Mouse (Mus musculus) midbrain, postnatal 0 days (tissue): Measurements from ENCODE around the gene Ccna2. TPM values are rescaled to one million over a fixed set of nuclear protein-coding genes. Genes with fewer than 3 reads are reported as not detected.

Source experiments
- ATAC-seq: fragments of 200-750 bp; cut with Nextera tagmentation; 2 replicates; pipeline ENCODE4 v1.8.0; 2017; ENCODE audit warnings: moderate number of reproducible peaks, mild to moderate bottlenecking, moderate TSS enrichment, moderate library complexity; ENCODE audit not compliant: low FRiP score
- DNase-seq: peaks from one replicate; pipeline ENCODE4 v3.0.0-alpha.2; 2015; ENCODE audit warnings: low spot score
- H3K27ac ChIP-seq: fragments of 300-500 bp; sonication (generic); 2 replicates; pipeline ENCODE4 v1.5.1; 2014; ENCODE audit warnings: low read depth, mild to moderate bottlenecking, low read length, mixed read lengths
- H3K27me3 ChIP-seq: fragments of 300-500 bp; sonication (generic); 2 replicates; pipeline ENCODE4 v1.6.1; 2014; ENCODE audit warnings: low read length, control low read depth, mixed read lengths; ENCODE audit not compliant: insufficient read depth
- H3K36me3 ChIP-seq: fragments of 300-500 bp; sonication (generic); 2 replicates; pipeline ENCODE4 v1.6.1; 2014; ENCODE audit warnings: low read length, control low read depth, mixed read lengths; ENCODE audit not compliant: insufficient read depth
- H3K4me1 ChIP-seq: fragments of 300-500 bp; sonication (generic); 2 replicates; pipeline ENCODE4 v1.6.1; 2014; ENCODE audit warnings: mild to moderate bottlenecking, control low read depth, antibody characterized with exemption, low read length, mixed read lengths; ENCODE audit not compliant: insufficient read depth
- H3K4me2 ChIP-seq: fragments of 300-500 bp; sonication (generic); 2 replicates; pipeline ENCODE4 v1.6.1; 2014; ENCODE audit warnings: low read depth, mild to moderate bottlenecking, low read length, mixed read lengths; ENCODE audit not compliant: poor library complexity, severe bottlenecking
- H3K4me3 ChIP-seq: fragments of 300-500 bp; sonication (generic); 2 replicates; pipeline ENCODE4 v1.5.1; 2014; ENCODE audit warnings: low read depth, mild to moderate bottlenecking, low read length, moderate library complexity
- H3K9ac ChIP-seq: fragments of 300-500 bp; sonication (generic); replicated peaks from 2 replicates; pipeline ENCODE4 v1.6.1; 2014; ENCODE audit warnings: mild to moderate bottlenecking, low read length, moderate library complexity, mixed read lengths; ENCODE audit not compliant: poor library complexity, severe bottlenecking
- H3K9me3 ChIP-seq: fragments of 300-500 bp; sonication (generic); 2 replicates; pipeline ENCODE4 v1.6.1; 2016; ENCODE audit warnings: low read length, control low read depth
- CTCF ChIP-seq: IDR thresholded peaks from 2 replicates; pipeline ENCODE4 v1.5.1; 2016; ENCODE audit warnings: antibody characterized with exemption, mild to moderate bottlenecking
- WGBS: fragments of 180-500 bp; shearing (Covaris S2); extraction: QIAGEN DNeasy Blood & Tissue Kit; methylation state at CpG from one replicate; pipeline ENCODE4 v1.1.7; 2014; 5-methylcytosine and 5-hydroxymethylcytosine counted together
- polyA plus RNA-seq: library from polyadenylated mRNA; unstranded; fragments of >200 nt; fragmentation: Nextera tagmentation; extraction: Ambion mirVana; gene quantifications from 2 replicates; pipeline ENCODE4 v1.2.1, GENCODE M21; 2015
- total RNA-seq: library from RNA; depleted of rRNA; stranded (reverse); fragments of >200 nt; gene quantifications from 2 replicates; pipeline ENCODE4 v1.2.3, GENCODE M21; 2014

Gene Ccna2
- total and polyA plus RNA-seq, 2 experiments from 2014 or later: 10.5 to 15.0 TPM

DNA sequence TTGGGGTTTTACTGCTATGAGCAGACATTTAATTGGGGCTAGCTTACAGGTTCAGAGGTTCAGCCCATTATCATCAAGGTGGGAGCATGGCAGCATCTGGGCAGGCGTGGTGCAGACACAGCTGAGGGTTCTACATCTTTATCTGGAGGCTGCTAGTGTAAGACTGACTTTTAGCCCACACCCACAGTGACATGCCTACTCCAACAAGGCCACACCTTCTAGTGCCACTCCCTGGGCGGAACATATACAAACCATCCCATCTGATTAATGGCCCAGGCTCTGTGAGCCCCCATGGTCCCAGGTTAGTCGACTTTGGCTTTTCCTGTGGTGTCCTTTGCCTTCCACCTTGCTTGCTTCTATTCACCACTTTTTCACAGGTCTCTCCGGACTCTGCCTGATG, 12.3 kb downstream of the Ccna2 start:
- no peak for ATAC-seq
- 87% methylated on average over 4 of the region's 4 CpGs for WGBS
- peaks cover 57% of the 10 kb centered on the region for H3K36me3 ChIP-seq

DNA sequence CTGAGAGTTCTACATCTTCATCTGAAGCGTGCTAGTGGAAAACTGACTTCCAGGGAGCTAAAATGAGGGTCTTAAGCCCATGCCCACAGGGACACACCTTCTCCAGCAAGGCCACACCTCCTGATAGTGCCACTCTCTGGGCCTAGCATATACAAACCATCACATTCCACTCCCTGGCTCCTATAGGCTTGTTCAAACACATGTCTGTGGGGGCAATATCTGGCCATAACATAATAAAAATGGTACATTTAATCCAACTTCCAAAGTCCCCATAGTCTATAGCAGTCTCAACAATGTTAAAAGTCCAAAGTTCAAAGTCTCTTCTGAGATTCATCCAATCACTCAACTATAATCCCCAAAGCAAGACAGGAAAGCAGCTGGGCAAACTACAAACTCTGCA, 14.3 kb downstream of the Ccna2 start:
- no peak for TF ChIP-seq CTCF
- 96% methylated on average over 1 of the region's 1 CpGs for WGBS
- Histone ChIP-seq H3K9ac (no peak overlapping the region), H3K27me3 (no peaks in the 10 kb centered on the region), H3K27ac (no peak overlapping the region), H3K4me1 (0 out of 2 replicates have a peak, but pooled peaks cover 3% of the 10 kb centered on the region), H3K9me3 (no peaks in the 10 kb centered on the region), H3K36me3 (peaks cover 44% of the 10 kb centered on the region), H3K4me3 (no peak overlapping the region), H3K4me2 (no peak overlapping the region)
- DNase-seq (no peak), ATAC-seq (no peak)

More for the DNA sequence above, 12.3 kb downstream of the Ccna2 start:
- TF ChIP-seq CTCF: no peak
- Histone ChIP-seq H3K27me3 (no peaks in the 10 kb centered on the region), H3K9me3 (no peaks in the 10 kb centered on the region), H3K4me2 (no peak overlapping the region), H3K4me1 (no peaks in the 10 kb centered on the region), H3K4me3 (no peak overlapping the region), H3K9ac (no peak overlapping the region), H3K27ac (no peak overlapping the region)
- no peak for DNase-seq

DNA sequence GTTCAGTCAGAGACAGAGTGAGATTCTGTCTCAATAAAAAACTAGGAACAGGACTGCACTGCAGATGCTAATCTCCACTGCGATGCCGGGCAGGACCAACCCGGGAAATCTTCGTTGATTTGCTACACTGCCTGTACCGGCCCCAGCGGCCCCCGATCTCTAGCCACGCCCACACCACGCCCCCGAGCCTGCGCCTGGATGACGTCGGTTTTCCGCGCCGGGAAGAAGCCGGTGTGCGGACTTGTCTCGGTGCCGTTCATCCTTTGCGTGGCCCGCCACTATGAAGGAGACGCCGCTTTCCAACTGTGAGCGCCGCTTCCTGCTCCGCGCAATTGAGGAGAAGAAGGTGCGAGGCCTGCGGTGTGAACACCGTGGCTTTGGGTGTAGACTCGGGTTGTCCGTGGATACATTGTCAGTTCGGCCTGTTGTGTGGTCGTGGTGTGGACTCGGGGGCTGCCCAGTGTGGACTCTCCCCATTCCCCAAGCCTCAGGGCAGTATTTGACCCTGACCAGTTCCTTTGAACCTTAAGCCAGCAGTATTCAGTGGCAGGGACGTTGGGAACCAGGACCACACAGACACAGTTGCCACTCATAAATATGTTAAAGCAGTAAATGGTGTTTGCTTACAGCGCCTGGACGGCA, 19.4 kb downstream of the Ccna2 start, which contains the start of gene Exosc9:
TSS of gene Exosc9 (plus strand) at position 201 of the 642 bp plus-strand sequence.
- H3K36me3 ChIP-seq: peaks cover 22% of the 10 kb centered on the region
- under 1% methylated on average over 39 of the region's 39 CpGs for WGBS
- no peaks in the 10 kb centered on the region for H3K27me3 ChIP-seq
- DNase-seq: peak; percentile 91
- TF ChIP-seq CTCF: no peak
- H3K9me3 ChIP-seq: no peaks in the 10 kb centered on the region
- peak within 1 kb of the TSS; percentile 78 for H3K4me3 ChIP-seq
- peak within 1 kb of the TSS; percentile 64 for H3K27ac ChIP-seq
- peak; percentile 95 for ATAC-seq
- H3K4me1 ChIP-seq: peaks cover 9% of the 10 kb centered on the region; the same call in 1 of the 2 replicates
- peak within 1 kb of the TSS; percentile 78 for H3K9ac ChIP-seq
- H3K4me2 ChIP-seq: peak within 1 kb of the TSS; percentile 82

DNA sequence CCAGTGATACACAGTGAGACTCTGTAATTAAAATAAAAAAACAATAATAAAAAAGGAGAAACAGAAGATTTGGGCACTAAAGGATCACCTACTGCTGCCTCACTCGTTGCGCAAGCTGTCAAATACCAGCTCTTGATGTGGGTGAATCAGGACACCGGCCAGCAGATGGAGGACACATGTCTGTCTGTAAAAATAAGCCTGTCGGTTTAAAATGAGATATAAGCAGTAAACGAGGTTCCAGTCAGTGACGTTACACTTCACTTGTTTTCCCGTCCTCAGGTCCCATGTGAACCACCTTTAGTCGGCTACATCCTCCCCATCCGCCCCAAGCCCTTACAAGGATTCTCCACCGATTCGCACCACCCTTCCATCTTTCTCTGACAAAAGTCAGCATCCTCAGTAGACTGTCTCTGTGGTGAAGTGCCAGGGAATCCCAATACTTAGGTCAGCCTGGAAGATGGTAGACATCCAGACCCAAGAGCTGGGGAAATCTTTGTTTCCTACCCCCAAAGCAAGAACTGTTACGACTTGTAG, 20.0 kb downstream of the Ccna2 start:
- Histone ChIP-seq H3K27ac (peak overlapping the region; percentile 64), H3K4me1 (peaks cover 9% of the 10 kb centered on the region; the same call in 1 of the 2 replicates), H3K4me3 (peak overlapping the region; percentile 78), H3K4me2 (peak overlapping the region; percentile 82), H3K27me3 (no peaks in the 10 kb centered on the region), H3K9me3 (no peaks in the 10 kb centered on the region), H3K9ac (peak overlapping the region; percentile 78), H3K36me3 (peaks cover 19% of the 10 kb centered on the region)
- ATAC-seq (peak; percentile 68), DNase-seq (peak; percentile 6)
- TF ChIP-seq CTCF: no peak
- 4% methylated on average over 12 of the region's 12 CpGs for WGBS

DNA sequence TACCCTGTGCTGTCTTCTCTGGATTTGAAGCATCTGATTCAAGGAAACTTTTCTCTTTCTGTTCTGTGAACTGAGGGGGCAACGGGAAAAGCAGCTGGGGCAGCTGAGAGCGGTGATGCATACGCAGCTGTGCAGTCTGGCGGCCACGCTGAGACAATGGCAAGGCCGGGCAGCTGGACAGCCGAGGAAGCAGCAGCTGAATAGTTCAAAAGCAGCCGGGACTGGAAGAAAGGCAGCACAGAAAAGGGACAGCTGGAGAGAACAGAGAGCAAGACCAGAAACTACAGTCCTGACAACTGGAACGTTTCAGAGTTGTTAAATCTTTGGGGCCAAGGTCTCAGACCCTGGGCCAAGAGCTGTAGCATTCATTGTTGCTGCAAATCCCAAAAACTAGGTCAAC, 20.6 kb downstream of the Ccna2 start:
- H3K27ac ChIP-seq: peak overlapping the region; percentile 64

GRCm38 (mm10) chr3:36544961-36545360, 27.0 kb downstream of the Ccna2 start:
- no peak for TF ChIP-seq CTCF
- ATAC-seq (no peak), DNase-seq (no peak)
- Histone ChIP-seq H3K27ac (no peak overlapping the region), H3K9ac (no peak overlapping the region), H3K9me3 (no peaks in the 10 kb centered on the region), H3K4me2 (no peak overlapping the region), H3K4me1 (no peaks in the 10 kb centered on the region), H3K4me3 (no peak overlapping the region), H3K27me3 (no peaks in the 10 kb centered on the region), H3K36me3 (no peaks in the 10 kb centered on the region)
- 74% methylated on average over 3 of the region's 3 CpGs for WGBS

More for the DNA sequence above, 20.6 kb downstream of the Ccna2 start:
- 4% methylated on average over 9 of the region's 9 CpGs for WGBS
- Histone ChIP-seq H3K9ac (peak overlapping the region; percentile 78; the same call in 1 of the 2 replicates), H3K4me2 (peak overlapping the region; percentile 82), H3K36me3 (peaks cover 16% of the 10 kb centered on the region), H3K4me3 (peak overlapping the region; percentile 78), H3K4me1 (peaks cover 9% of the 10 kb centered on the region; the same call in 1 of the 2 replicates), H3K27me3 (no peaks in the 10 kb centered on the region), H3K9me3 (no peaks in the 10 kb centered on the region)
- peak; percentile 30 for DNase-seq
- peak; percentile 15 for ATAC-seq
- TF ChIP-seq CTCF: no peak
